Mouse (Mus musculus) C2C12 (cell line): ENCODE results near the gene Slxl1. TPM values are rescaled to one million over a fixed set of nuclear protein-coding genes. Genes with fewer than 3 reads are reported as not detected.
"Not testable (repeated sequence)": the region's sequence is repeated elsewhere in the genome, so short reads cannot be mapped to it uniquely, and the experiment has no call there.

Experiments used
- H3K27me3 ChIP-seq: one replicate; pipeline ENCODE4 v1.6.1; 2011; ENCODE audit not compliant: control insufficient read depth, insufficient read depth, insufficient read length
- H3K36me3 ChIP-seq: one replicate; pipeline ENCODE4 v1.6.1; 2011; ENCODE audit not compliant: control insufficient read depth, insufficient read depth
- H3K4me3 ChIP-seq: one replicate; pipeline ENCODE4 v1.5.1; 2011; ENCODE audit warnings: mild to moderate bottlenecking, control low read depth; ENCODE audit not compliant: poor library complexity, insufficient read depth, severe bottlenecking
- H3K79me2 ChIP-seq: one replicate; pipeline ENCODE4 v1.6.1; 2011; ENCODE audit not compliant: control insufficient read depth, insufficient read depth
- H3K79me3 ChIP-seq: one replicate; pipeline ENCODE4 v1.6.1; 2011; ENCODE audit warnings: low read depth, control low read depth
- H3ac ChIP-seq: one replicate; pipeline ENCODE3; 2011; ENCODE audit warnings: low read depth; ENCODE audit not compliant: control insufficient read depth, insufficient read length
- long read RNA-seq, 2 experiments: library from polyadenylated mRNA; unstranded; transcript quantifications; one replicate each; pipeline ENCODE4 v2.0.0; 2019 to 2020
- polyA plus RNA-seq: library from polyadenylated mRNA; unstranded; fragments of >200 nt; fragmentation: generic; extraction: Trizol; gene quantifications from one replicate; pipeline ENCODE4 v1.2.1, GENCODE M21; 2012; ENCODE audit warnings: missing spikeins

Slxl1 gene
- polyA plus RNA-seq = not detected
- long read RNA-seq, experiment 1 = 0 reads
- long read RNA-seq, experiment 2 = 0 reads

- not testable (repeated sequence) for H3ac ChIP-seq, H3K79me2 ChIP-seq, H3K4me3 ChIP-seq, H3K79me3 ChIP-seq, H3K36me3 ChIP-seq, H3K27me3 ChIP-seq
These were observed at the start of gene Slxl1 for GRCm38 (mm10) chrX:55226576-55226975. TSS of gene Slxl1 (plus strand) at chrX:55226876.
